Mouse (Mus musculus) kidney, adult 9 months (tissue): ENCODE data around the gene Il21.
A peak's percentile ranks its signal among the peaks of the same experiment; 100 is the strongest.

Experiments
- DNase-seq: peaks from one replicate; pipeline ENCODE4 v3.0.0; 2022

Il21 gene

GRCm38 (mm10) chr3:37185534-37185933 is 46.9 kb downstream of the Il21 start:
- no peak for DNase-seq

DNA sequence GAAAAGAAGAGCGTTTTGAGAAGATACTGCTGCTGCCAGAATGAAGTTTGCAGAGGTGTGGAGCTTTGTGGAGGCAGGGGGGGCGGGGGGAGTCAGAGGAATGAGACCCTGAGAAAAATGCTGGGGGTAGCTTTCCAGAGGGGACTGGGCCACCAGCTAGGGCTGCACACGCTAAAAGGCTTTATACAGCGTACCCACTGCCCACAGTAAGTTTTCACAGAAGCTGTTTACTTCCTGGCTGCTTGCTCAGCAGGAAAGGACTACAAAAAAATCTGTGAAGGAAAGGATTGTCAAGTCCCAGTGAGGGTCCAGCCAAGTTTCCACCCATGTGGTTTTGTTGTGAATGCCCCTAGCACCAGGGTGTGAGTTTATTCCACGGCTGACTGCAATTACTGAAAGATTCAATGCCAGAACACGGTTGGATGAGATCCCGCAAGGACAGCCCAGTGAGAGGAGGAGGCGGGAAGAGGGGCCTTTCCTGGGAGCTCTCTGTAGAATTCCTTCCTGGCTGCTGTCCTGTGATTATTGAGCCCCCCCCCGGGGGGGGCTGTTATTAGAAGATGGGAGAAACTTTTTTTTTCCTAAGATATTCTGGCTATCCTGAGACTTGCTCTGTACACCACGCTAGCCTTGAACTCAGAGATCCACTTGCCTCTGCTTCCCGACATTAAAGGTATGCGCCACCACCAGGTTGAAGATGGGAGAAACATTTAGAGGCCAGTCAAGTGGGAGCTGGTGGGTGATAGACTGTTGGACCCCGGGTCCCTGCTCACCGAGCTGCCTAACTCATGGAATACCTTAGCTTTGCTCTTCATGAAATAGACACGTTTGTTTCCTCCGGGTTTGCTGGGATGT is 49.8 kb downstream of the Il21 start:
- DNase-seq = no peak

DNA sequence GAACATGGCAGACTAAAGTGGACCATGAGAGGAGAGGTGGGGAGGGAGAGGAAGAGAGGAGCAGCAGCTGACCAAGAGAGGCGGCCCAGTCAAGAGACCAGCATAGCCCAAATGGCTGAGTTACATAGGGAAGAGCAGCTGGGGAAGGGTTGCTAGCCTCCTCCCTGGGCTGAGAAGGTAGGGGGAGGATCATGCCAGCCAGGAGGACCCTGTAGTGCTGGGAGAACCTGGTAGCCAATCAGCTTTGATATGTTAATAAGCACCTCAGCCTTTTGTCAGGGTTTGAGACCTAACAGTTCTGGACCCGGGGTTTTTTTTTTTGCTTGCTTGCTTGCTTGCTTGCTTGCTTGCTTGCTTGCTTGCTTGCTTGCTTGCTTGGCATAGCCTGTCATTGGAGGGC is 51.4 kb downstream of the Il21 start:
- DNase-seq = no peak

DNA sequence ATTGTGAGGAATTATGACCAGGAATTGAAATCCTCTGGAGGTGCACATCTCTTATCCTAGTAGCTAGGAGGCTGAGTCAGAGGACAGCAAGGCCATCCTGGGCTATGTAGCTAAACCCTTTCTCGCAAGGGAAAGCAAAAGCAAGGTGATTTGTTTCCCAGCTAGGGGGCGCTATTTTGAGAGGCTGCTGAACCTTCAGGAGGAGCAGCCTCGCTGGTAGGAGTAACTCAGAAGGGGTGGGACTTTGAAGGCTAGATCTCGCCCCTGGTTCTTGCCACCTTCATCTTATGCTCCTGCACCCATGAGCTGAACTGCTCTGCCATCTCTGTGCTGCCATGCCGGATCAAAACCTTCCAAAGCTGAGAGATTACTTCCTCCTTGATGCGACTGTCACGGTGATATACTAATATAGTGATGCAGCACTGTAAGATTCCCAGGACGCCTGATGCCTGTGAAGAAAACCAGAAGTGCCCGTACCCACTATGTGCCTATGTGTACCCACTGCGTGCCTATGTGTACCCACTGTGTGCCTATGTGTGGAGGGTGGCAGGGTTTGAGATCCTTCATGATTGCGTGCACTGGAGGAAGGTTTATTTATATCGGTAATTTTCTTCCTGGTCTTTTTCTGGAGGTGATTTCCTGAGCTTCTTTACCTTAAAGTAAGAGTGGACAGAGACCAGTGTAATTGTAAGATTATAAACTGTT is 52.2 kb downstream of the Il21 start:
- no peak for DNase-seq

DNA sequence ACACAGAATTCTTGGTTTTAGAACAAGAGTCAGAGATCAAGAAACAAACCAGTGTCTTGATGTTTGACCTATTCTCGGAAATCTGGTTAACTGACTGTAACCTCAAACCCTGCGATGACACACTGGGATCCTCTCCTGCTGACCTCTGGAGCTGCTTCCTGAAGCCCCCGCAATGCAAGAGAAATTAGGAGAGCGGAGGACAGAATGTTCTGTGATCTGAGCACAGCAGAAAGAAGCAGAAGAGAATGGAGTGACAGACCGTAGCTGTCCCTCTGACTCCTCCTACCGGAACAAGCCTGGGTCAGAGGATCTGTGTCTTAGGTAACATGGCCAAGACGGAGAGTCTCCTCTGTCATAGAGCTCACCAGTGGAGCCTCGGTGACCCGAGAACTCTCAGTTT is 53.0 kb downstream of the Il21 start:
- peak; percentile 18 for DNase-seq

GRCm38 (mm10) chr3:37174711-37175572 is 57.5 kb downstream of the Il21 start:
- no peak for DNase-seq

DNA sequence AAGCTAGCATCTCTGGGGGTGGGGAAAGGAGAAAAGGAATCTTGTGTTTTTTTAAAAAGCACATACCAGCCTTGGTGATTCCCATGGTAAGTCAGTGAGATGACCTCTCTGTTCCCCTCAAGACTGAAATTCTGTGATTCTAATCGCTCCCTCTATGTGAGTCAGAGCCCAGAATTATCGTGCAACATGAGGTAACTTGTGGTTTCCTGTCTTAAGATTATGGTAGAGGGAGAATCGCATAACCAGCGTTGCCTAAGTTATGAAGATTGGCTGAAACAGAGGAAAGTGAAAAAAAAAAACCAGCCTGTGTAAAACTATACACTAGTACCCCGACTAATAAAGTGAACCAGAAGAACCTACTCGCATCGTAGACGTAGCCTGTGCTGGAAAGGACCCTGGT is 59.2 kb downstream of the Il21 start:
- no peak for DNase-seq
